In the genomic region with DNA sequence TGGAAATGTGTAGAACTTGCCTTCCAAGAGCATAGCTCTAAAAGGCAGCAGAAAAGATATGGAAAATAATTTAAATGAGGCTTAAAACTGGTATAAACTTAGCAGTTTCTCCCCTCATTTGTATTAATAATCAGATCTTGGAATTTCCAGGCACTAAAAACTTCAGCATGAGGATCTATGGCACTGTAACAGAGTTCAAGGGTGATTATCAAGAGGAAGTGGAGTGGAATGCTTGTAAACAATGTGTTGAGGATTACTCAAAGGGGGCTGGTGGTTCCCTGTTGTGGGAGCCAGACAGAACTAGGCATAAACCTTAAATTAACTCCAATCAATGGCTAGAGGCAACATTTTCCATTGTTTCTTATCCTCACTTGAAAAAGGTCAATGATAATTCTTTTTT, we compare ENCODE assay signal across 21 mouse cellular contexts.
"Had no signal": no experiment of that assay in that cellular context is flagged by ENCODE, and none has a peak within 500 bp of the region (broad histone marks: within the 10 kb centered on the region; RNA-seq: fewer than 3 reads in every experiment).

No protein-coding gene starts in this region.

- H3K27me3 ChIP-seq: lung, embryonic 15.5 days; midbrain, embryonic 13.5 days; midbrain, embryonic 15.5 days; neural tube, embryonic 13.5 days; neural tube, embryonic 15.5 days had no signal

- DNase-seq: lung, adult 2 months; lung, postnatal 14 days; lung, postnatal 36 days; retina, postnatal 1 day; right cerebral cortex, adult 18-20 months; right cerebral cortex, postnatal 25 days; right cerebral cortex, postnatal 4 days; spleen, adult 18-20 months; thymus, adult 18-20 months; thymus, postnatal 14 days; thymus, postnatal 36 days had no signal

- H3K4me2 ChIP-seq: lung, embryonic 15.5 days; midbrain, embryonic 11.5 days; midbrain, embryonic 13.5 days; midbrain, embryonic 15.5 days; neural tube, embryonic 13.5 days; neural tube, embryonic 15.5 days had no signal

- ATAC-seq: lung, postnatal 0 days; midbrain, embryonic 13.5 days; midbrain, embryonic 15.5 days had no signal

- H3K9me3 ChIP-seq: lung, embryonic 15.5 days; megakaryocyte, embryonic 14.5 days; midbrain, embryonic 13.5 days; midbrain, embryonic 15.5 days; neural tube, embryonic 13.5 days; neural tube, embryonic 15.5 days had no signal

- H3K4me1 ChIP-seq: lung, embryonic 15.5 days; megakaryocyte, embryonic 14.5 days; midbrain, embryonic 15.5 days; neural tube, embryonic 13.5 days; neural tube, embryonic 15.5 days had no signal

- H3K9ac ChIP-seq: lung, embryonic 15.5 days; midbrain, embryonic 13.5 days; midbrain, embryonic 15.5 days; neural tube, embryonic 13.5 days; neural tube, embryonic 15.5 days had no signal

- H3K36me3 ChIP-seq: lung, embryonic 15.5 days; midbrain, embryonic 13.5 days; midbrain, embryonic 15.5 days; neural tube, embryonic 13.5 days; neural tube, embryonic 15.5 days had no signal

- H3K27ac ChIP-seq: lung, embryonic 15.5 days; macrophage; midbrain, embryonic 13.5 days; midbrain, embryonic 15.5 days; neural tube, embryonic 13.5 days; neural tube, embryonic 15.5 days had no signal

- H3K4me3 ChIP-seq: lung, embryonic 15.5 days; megakaryocyte, embryonic 14.5 days; midbrain, embryonic 13.5 days; midbrain, embryonic 15.5 days; myocyte; neural tube, embryonic 13.5 days; neural tube, embryonic 15.5 days had no signal
